Mouse (Mus musculus) heart, embryonic 14.5 days (tissue): ENCODE measurements at regions not wholly inside any gene's neighbourhood (a gene's known extent, or its start where the extent isn't known, plus 50 kb on each side); places are given as distances from the start of the nearest gene placed in this dataset.

Experiments used
- ATAC-seq: fragments of 200-750 bp; cut with Nextera tagmentation; 2 replicates; pipeline ENCODE4 v1.8.0; 2017; ENCODE audit warnings: low read depth, moderate TSS enrichment; ENCODE audit not compliant: insufficient number of reproducible peaks, insufficient read depth, low FRiP score
- H3K27ac ChIP-seq, 2 experiments: fragments of 200-500 bp in 1 of 2; fragments of 300-500 bp in 1 of 2; sonication (generic) in 1 of 2; replicated peaks in 1 of 2; 2 replicates each; pipeline ENCODE4 v1.5.1; 2012 to 2014; ENCODE audit warnings: low read depth in 2 of 2, low read length in 2 of 2, control low read depth in 1 of 2, mild to moderate bottlenecking in 1 of 2, mixed read lengths in 1 of 2; ENCODE audit not compliant: control insufficient read depth in 1 of 2, insufficient read depth in 1 of 2
- H3K27me3 ChIP-seq: fragments of 300-500 bp; sonication (generic); 2 replicates; pipeline ENCODE4 v1.6.1; 2014; ENCODE audit warnings: mild to moderate bottlenecking, low read length, control low read depth; ENCODE audit not compliant: control insufficient read depth, insufficient read depth
- H3K36me3 ChIP-seq: fragments of 300-500 bp; sonication (generic); 2 replicates; pipeline ENCODE4 v1.6.1; 2014; ENCODE audit warnings: mild to moderate bottlenecking, control low read depth, low read length, mixed read lengths; ENCODE audit not compliant: control insufficient read depth, insufficient read depth
- H3K4me1 ChIP-seq, 2 experiments: fragments of 200-500 bp in 1 of 2; fragments of 300-500 bp in 1 of 2; sonication (generic) in 1 of 2; 2 replicates each; pipeline ENCODE4 v1.6.1; 2012 to 2014; ENCODE audit warnings: low read length in 2 of 2, control low read depth in 1 of 2, mixed read lengths in 1 of 2; ENCODE audit not compliant: control insufficient read depth in 2 of 2, insufficient read depth in 2 of 2
- H3K4me2 ChIP-seq: fragments of 300-500 bp; sonication (generic); 2 replicates; pipeline ENCODE4 v1.6.1; 2014; ENCODE audit warnings: mild to moderate bottlenecking, low read length
- H3K4me3 ChIP-seq, 2 experiments: fragments of 200-500 bp in 1 of 2; fragments of 300-500 bp in 1 of 2; sonication (generic) in 1 of 2; 2 replicates each; pipeline ENCODE4 v1.5.1; 2012 to 2014; ENCODE audit warnings: low read length in 2 of 2, mild to moderate bottlenecking in 2 of 2, control low read depth in 1 of 2, low read depth in 1 of 2, moderate library complexity in 1 of 2; ENCODE audit not compliant: control insufficient read depth in 1 of 2, insufficient read depth in 1 of 2
- H3K9ac ChIP-seq: fragments of 300-500 bp; sonication (generic); 2 replicates; pipeline ENCODE4 v1.6.1; 2014; ENCODE audit warnings: mild to moderate bottlenecking, low read length
- H3K9me3 ChIP-seq: fragments of 300-500 bp; sonication (generic); 2 replicates; pipeline ENCODE4 v1.6.1; 2016; ENCODE audit warnings: low read length, control low read depth; ENCODE audit not compliant: control insufficient read depth
- WGBS: fragments of 180-500 bp; shearing (Covaris S2); extraction: QIAGEN DNeasy Blood & Tissue Kit; methylation state at CpG from one replicate; pipeline ENCODE4 v1.1.7; 2014; 5-methylcytosine and 5-hydroxymethylcytosine counted together

GRCm38 (mm10) chrX:12376238-12376980, 211.2 kb upstream of the Atp6ap2 start:
- Histone ChIP-seq H3K4me1 (peaks cover 2 to 5% of the 10 kb centered on the region in 2 experiments; a peak in 2 of 4 replicates), H3K4me3 (no peak overlapping the region), H3K9me3 (no peaks in the 10 kb centered on the region), H3K36me3 (no peaks in the 10 kb centered on the region), H3K27me3 (peaks cover 4% of the 10 kb centered on the region; the same call in 1 of the 2 replicates), H3K9ac (no peak overlapping the region), H3K4me2 (no peak overlapping the region), H3K27ac (no peak overlapping the region)
- no peak for ATAC-seq
- 63% methylated on average over 6 of the region's 6 CpGs for WGBS

- Histone ChIP-seq H3K27me3 (peaks cover 4% of the 10 kb centered on the region; the same call in 1 of the 2 replicates), H3K9me3 (no peaks in the 10 kb centered on the region), H3K36me3 (no peaks in the 10 kb centered on the region), H3K9ac (no peak overlapping the region), H3K4me2 (no peak overlapping the region), H3K4me1 (peaks cover 2 to 5% of the 10 kb centered on the region in 2 experiments; a peak in 2 of 4 replicates), H3K27ac (no peak overlapping the region), H3K4me3 (no peak overlapping the region)
- ATAC-seq: no peak
- 51% methylated on average over 7 of the region's 7 CpGs for WGBS
Observed at GRCm38 (mm10) chrX:12377441-12377840, 210.2 kb upstream of the Atp6ap2 start.

GRCm38 (mm10) chrX:12392145-12392825, 195.3 kb upstream of the Atp6ap2 start:
- Histone ChIP-seq H3K27me3 (no peaks in the 10 kb centered on the region), H3K36me3 (no peaks in the 10 kb centered on the region), H3K27ac (no peak overlapping the region), H3K4me3 (no peak overlapping the region), H3K4me1 (no peaks in the 10 kb centered on the region), H3K9ac (no peak overlapping the region), H3K4me2 (no peak overlapping the region), H3K9me3 (no peaks in the 10 kb centered on the region)
- 81% methylated on average over 7 of the region's 7 CpGs for WGBS
- ATAC-seq: no peak

GRCm38 (mm10) chrX:12409319-12409718, 178.3 kb upstream of the Atp6ap2 start:
- Histone ChIP-seq H3K9ac (no peak overlapping the region), H3K27ac (no peak overlapping the region), H3K9me3 (no peaks in the 10 kb centered on the region), H3K4me1 (no peaks in the 10 kb centered on the region), H3K4me2 (no peak overlapping the region), H3K4me3 (no peak overlapping the region), H3K27me3 (no peaks in the 10 kb centered on the region), H3K36me3 (no peaks in the 10 kb centered on the region)
- 61% methylated on average over 3 of the region's 3 CpGs for WGBS
- ATAC-seq: no peak

- no peak for ATAC-seq
- H3K4me2 ChIP-seq: no peak overlapping the region
- H3K9ac ChIP-seq: no peak overlapping the region
- no peak overlapping the region for H3K27ac ChIP-seq
- H3K27me3 ChIP-seq: no peaks in the 10 kb centered on the region
- no peaks in the 10 kb centered on the region for H3K36me3 ChIP-seq
- no peak overlapping the region for H3K4me3 ChIP-seq
- peaks cover 0 to 2% of the 10 kb centered on the region in 2 experiments; a peak in 2 of 4 replicates for H3K4me1 ChIP-seq
- H3K9me3 ChIP-seq: no peaks in the 10 kb centered on the region
- 71% methylated on average over 6 of the region's 6 CpGs for WGBS
Observed at GRCm38 (mm10) chrX:12425566-12425965, 162.0 kb upstream of the Atp6ap2 start.

- H3K27ac ChIP-seq: no peak overlapping the region
- 49% methylated on average over 4 of the region's 4 CpGs for WGBS
- H3K36me3 ChIP-seq: no peaks in the 10 kb centered on the region
- H3K9ac ChIP-seq: no peak overlapping the region
- H3K27me3 ChIP-seq: no peaks in the 10 kb centered on the region
- no peak overlapping the region for H3K4me2 ChIP-seq
- no peaks in the 10 kb centered on the region for H3K9me3 ChIP-seq
- no peak for ATAC-seq
- peaks cover 0 to 2% of the 10 kb centered on the region in 2 experiments; a peak in 2 of 4 replicates for H3K4me1 ChIP-seq
- no peak overlapping the region for H3K4me3 ChIP-seq
Observed at GRCm38 (mm10) chrX:12426664-12427063, 160.9 kb upstream of the Atp6ap2 start.

- no peak for ATAC-seq
- H3K27me3 ChIP-seq: no peaks in the 10 kb centered on the region
- WGBS: 90% methylated on average over 2 of the region's 2 CpGs
- H3K36me3 ChIP-seq: no peaks in the 10 kb centered on the region
- no peak overlapping the region for H3K27ac ChIP-seq
- 0 out of 2 replicates have a peak, but pooled peaks cover 5% of the 10 kb centered on the region for H3K9me3 ChIP-seq
- H3K4me1 ChIP-seq: peaks cover 0 to 2% of the 10 kb centered on the region in 2 experiments; a peak in 1 of 4 replicates
- no peak overlapping the region for H3K4me3 ChIP-seq
- no peak overlapping the region for H3K9ac ChIP-seq
- no peak overlapping the region for H3K4me2 ChIP-seq
Observed at GRCm38 (mm10) chrX:12432289-12432688, 155.3 kb upstream of the Atp6ap2 start.
